Mouse (Mus musculus): ENCODE results near the gene Bhlhb9. TPM values are rescaled to one million over a fixed set of nuclear protein-coding genes. Genes with fewer than 3 reads are reported as not detected.
"Not testable (repeated sequence)": the region's sequence is repeated elsewhere in the genome, so short reads cannot be mapped to it uniquely, and the experiment has no call there.

Bhlhb9 gene
- polyA plus RNA-seq (2015; fragmentation: Nextera tagmentation; extraction: Ambion mirVana), result 54.4 and 56.9 TPM in 2 replicates

- WGBS, result 40% methylated on average over 4 of the region's 5 CpGs
- not testable (repeated sequence) for H3K27me3 ChIP-seq; H3K9me3 ChIP-seq (replicated peaks); H3K4me1 ChIP-seq
- Histone ChIP-seq H3K36me3 (peaks cover 23% of the 10 kb centered on the region), H3K27ac (peak within 1 kb of the TSS; percentile 41; the same call in 1 of the 2 replicates), H3K4me2 (peak within 1 kb of the TSS; percentile 63), H3K4me3 (replicated peaks) (peak within 1 kb of the TSS; percentile 59), H3K9ac (peak within 1 kb of the TSS; percentile 47)
- ATAC-seq (replicated peaks; ENCODE audit: low FRiP score), result 0 out of 2 replicates have a peak, but pooled peaks have one; percentile 4
Observed at GRCm38 (mm10) chrX:135797212-135797644, at the start of gene Bhlhb9. Gene Bhlhb9, plus strand, starts transcription at chrX:135797594.

- H3K4me1 ChIP-seq, result no peaks in the 10 kb centered on the region
- no peak overlapping the region for H3K4me3 ChIP-seq (replicated peaks)
- WGBS, result 5% methylated on average over 2 of the region's 2 CpGs
- no peak overlapping the region for H3K4me2 ChIP-seq
- no peak overlapping the region for H3K9ac ChIP-seq
- ATAC-seq (replicated peaks; ENCODE audit: low FRiP score), result no peak
- H3K27ac ChIP-seq, result no peak overlapping the region
- peaks cover 3% of the 10 kb centered on the region; the same call in 1 of the 2 replicates for H3K27me3 ChIP-seq
- peaks cover 24% of the 10 kb centered on the region; the same call in 1 of the 2 replicates for H3K36me3 ChIP-seq
- H3K9me3 ChIP-seq (replicated peaks), result no peaks in the 10 kb centered on the region
Observed at GRCm38 (mm10) chrX:135752832-135753231, 44.6 kb upstream of the Bhlhb9 start.

GRCm38 (mm10) chrX:135761707-135762106 lies 35.7 kb upstream of the Bhlhb9 start:
- Histone ChIP-seq H3K4me1 (no peaks in the 10 kb centered on the region), H3K4me3 (replicated peaks) (no peak overlapping the region), H3K4me2 (no peak overlapping the region), H3K36me3 (peaks cover 10% of the 10 kb centered on the region; the same call in 1 of the 2 replicates), H3K27me3 (peaks cover 11% of the 10 kb centered on the region; the same call in 1 of the 2 replicates), H3K27ac (no peak overlapping the region), H3K9ac (no peak overlapping the region), H3K9me3 (replicated peaks) (no peaks in the 10 kb centered on the region)
- ATAC-seq (replicated peaks; ENCODE audit: low FRiP score), result no peak

- H3K4me2 ChIP-seq, result no peak overlapping the region
- no peaks in the 10 kb centered on the region for H3K27me3 ChIP-seq
- H3K36me3 ChIP-seq, result no peaks in the 10 kb centered on the region
- H3K4me1 ChIP-seq, result no peaks in the 10 kb centered on the region
- no peaks in the 10 kb centered on the region for H3K9me3 ChIP-seq (replicated peaks)
- no peak overlapping the region for H3K9ac ChIP-seq
- WGBS, result 48% methylated on average over 2 of the region's 3 CpGs
- no peak overlapping the region for H3K27ac ChIP-seq
- H3K4me3 ChIP-seq (replicated peaks), result no peak overlapping the region
- no peak for ATAC-seq (replicated peaks; ENCODE audit: low FRiP score)
Observed at GRCm38 (mm10) chrX:135768043-135768548, 29.3 kb upstream of the Bhlhb9 start.

GRCm38 (mm10) chrX:135768565-135768964 lies 28.8 kb upstream of the Bhlhb9 start:
- H3K9ac ChIP-seq, result no peak overlapping the region
- H3K4me2 ChIP-seq, result no peak overlapping the region
- no peaks in the 10 kb centered on the region for H3K4me1 ChIP-seq
- H3K4me3 ChIP-seq (replicated peaks), result no peak overlapping the region
- no peaks in the 10 kb centered on the region for H3K36me3 ChIP-seq
- H3K9me3 ChIP-seq (replicated peaks), result no peaks in the 10 kb centered on the region
- ATAC-seq (replicated peaks; ENCODE audit: low FRiP score), result no peak
- WGBS, result 83% methylated on average over 2 of the region's 2 CpGs
- H3K27ac ChIP-seq, result no peak overlapping the region
- H3K27me3 ChIP-seq, result no peaks in the 10 kb centered on the region

- no peak for ATAC-seq (replicated peaks; ENCODE audit: low FRiP score)
- Histone ChIP-seq H3K4me1 (no peaks in the 10 kb centered on the region), H3K9ac (no peak overlapping the region), H3K9me3 (replicated peaks) (no peaks in the 10 kb centered on the region), H3K27ac (no peak overlapping the region), H3K4me2 (no peak overlapping the region), H3K36me3 (no peaks in the 10 kb centered on the region), H3K27me3 (peaks cover 18% of the 10 kb centered on the region; the same call in 1 of the 2 replicates), H3K4me3 (replicated peaks) (no peak overlapping the region)
Observed at GRCm38 (mm10) chrX:135791536-135791935, 5.9 kb upstream of the Bhlhb9 start.

GRCm38 (mm10) chrX:135792326-135792725 lies 5.1 kb upstream of the Bhlhb9 start:
- H3K9me3 ChIP-seq (replicated peaks), result no peaks in the 10 kb centered on the region
- WGBS, result 74% methylated on average over 6 of the region's 6 CpGs
- H3K4me3 ChIP-seq (replicated peaks), result no peak overlapping the region
- peaks cover 16% of the 10 kb centered on the region; the same call in 1 of the 2 replicates for H3K27me3 ChIP-seq
- H3K4me1 ChIP-seq, result no peaks in the 10 kb centered on the region
- H3K9ac ChIP-seq, result no peak overlapping the region
- no peak for ATAC-seq (replicated peaks; ENCODE audit: low FRiP score)
- H3K36me3 ChIP-seq, result no peaks in the 10 kb centered on the region
- H3K4me2 ChIP-seq, result no peak overlapping the region
- no peak overlapping the region for H3K27ac ChIP-seq

GRCm38 (mm10) chrX:135795591-135796304 lies 1.6 kb upstream of the Bhlhb9 start:
- Histone ChIP-seq H3K4me2 (peak overlapping the region; percentile 63), H3K36me3 (peaks cover 20% of the 10 kb centered on the region), H3K27me3 (0 out of 2 replicates have a peak, but pooled peaks cover 10% of the 10 kb centered on the region), H3K9ac (peak overlapping the region; percentile 47), H3K27ac (peak overlapping the region; percentile 41; the same call in 1 of the 2 replicates), H3K4me3 (replicated peaks) (peak overlapping the region; percentile 59)
- not testable (repeated sequence) for H3K4me1 ChIP-seq; H3K9me3 ChIP-seq (replicated peaks)
- peak; percentile 95 for ATAC-seq (replicated peaks; ENCODE audit: low FRiP score)
- 28% methylated on average over 26 of the region's 27 CpGs for WGBS

- Histone ChIP-seq H3K27ac (peak overlapping the region; percentile 41; the same call in 1 of the 2 replicates), H3K4me3 (replicated peaks) (peak overlapping the region; percentile 59), H3K4me2 (peak overlapping the region; percentile 63), H3K9ac (peak overlapping the region; percentile 47), H3K36me3 (peaks cover 23% of the 10 kb centered on the region)
- H3K9me3 ChIP-seq (replicated peaks); H3K4me1 ChIP-seq; H3K27me3 ChIP-seq: not testable (repeated sequence)
- peak; percentile 80 for ATAC-seq (replicated peaks; ENCODE audit: low FRiP score)
- 28% methylated on average over 26 of the region's 26 CpGs for WGBS
Observed at GRCm38 (mm10) chrX:135796305-135797211, 836 bp upstream of the Bhlhb9 start.

GRCm38 (mm10) chrX:135804149-135804548 lies 6.8 kb downstream of the Bhlhb9 start:
- ATAC-seq (replicated peaks; ENCODE audit: low FRiP score), result no peak
- H3K9me3 ChIP-seq (replicated peaks), result no peaks in the 10 kb centered on the region
- H3K36me3 ChIP-seq, result peaks cover 19% of the 10 kb centered on the region
- H3K27me3 ChIP-seq, result peaks cover 4% of the 10 kb centered on the region; the same call in 1 of the 2 replicates
- H3K4me3 ChIP-seq (replicated peaks), result no peak overlapping the region
- 90% methylated on average over 3 of the region's 3 CpGs for WGBS
- no peaks in the 10 kb centered on the region for H3K4me1 ChIP-seq
- H3K4me2 ChIP-seq, result no peak overlapping the region
- H3K9ac ChIP-seq, result no peak overlapping the region
- H3K27ac ChIP-seq, result no peak overlapping the region

GRCm38 (mm10) chrX:135805780-135806179 lies 8.4 kb downstream of the Bhlhb9 start:
- H3K36me3 ChIP-seq, result peaks cover 3% of the 10 kb centered on the region; the same call in 1 of the 2 replicates
- no peak overlapping the region for H3K4me3 ChIP-seq (replicated peaks)
- H3K4me1 ChIP-seq, result no peaks in the 10 kb centered on the region
- H3K4me2 ChIP-seq, result no peak overlapping the region
- H3K9ac ChIP-seq, result no peak overlapping the region
- WGBS, result 13% methylated on average over 1 of the region's 1 CpGs
- no peaks in the 10 kb centered on the region for H3K9me3 ChIP-seq (replicated peaks)
- no peak overlapping the region for H3K27ac ChIP-seq
- no peaks in the 10 kb centered on the region; the same call in 1 of the 2 replicates for H3K27me3 ChIP-seq
- ATAC-seq (replicated peaks; ENCODE audit: low FRiP score), result no peak

GRCm38 (mm10) chrX:135835896-135836295 lies 38.5 kb downstream of the Bhlhb9 start:
- H3K4me3 ChIP-seq (replicated peaks); H3K4me1 ChIP-seq; ATAC-seq (replicated peaks; ENCODE audit: low FRiP score); H3K9ac ChIP-seq; H3K9me3 ChIP-seq (replicated peaks); H3K4me2 ChIP-seq; H3K36me3 ChIP-seq; H3K27ac ChIP-seq: not testable (repeated sequence)
- H3K27me3 ChIP-seq, result peaks cover 22% of the 10 kb centered on the region
- 32% methylated on average over 1 of the region's 1 CpGs for WGBS

Data from kidney, embryonic 15.5 days (tissue).